Mouse (Mus musculus): ENCODE results near the gene Poc1b.

DNA sequence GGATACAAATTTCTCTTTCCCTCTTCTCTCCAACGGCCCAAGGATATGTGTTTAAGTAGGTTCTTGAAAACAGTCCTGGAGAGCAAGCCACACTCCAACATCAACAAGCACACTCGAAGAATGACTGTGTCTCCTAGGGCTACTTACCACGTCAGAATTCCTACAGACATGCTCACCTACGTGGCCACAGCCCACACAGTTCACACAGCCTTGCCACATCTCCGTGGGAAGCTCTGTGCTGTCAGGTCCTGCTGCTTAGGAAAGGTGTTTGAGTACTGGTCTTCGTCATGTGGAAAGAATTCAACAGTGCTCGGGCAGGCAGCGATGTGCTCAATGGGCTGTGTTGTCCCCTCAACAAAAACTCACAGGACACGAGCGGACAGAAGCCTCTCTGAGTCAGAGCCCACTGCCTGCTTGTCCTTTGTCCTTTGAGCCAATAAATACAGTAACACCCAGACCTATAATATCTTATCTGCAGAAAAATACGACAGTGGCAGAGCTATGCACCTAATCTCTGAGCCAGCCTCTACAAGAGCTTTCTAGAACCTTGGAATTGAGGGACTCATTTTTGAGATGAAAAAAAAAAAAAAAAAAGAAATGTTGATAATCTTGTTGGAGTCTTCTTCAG lies 130.5 kb downstream of the Poc1b start:
- TF ChIP-seq POLR2A (IDR thresholded peaks at IDR 0.05; ENCODE audit: insufficient read length, low read depth) = no peak
- TF ChIP-seq USF1 (IDR thresholded peaks at IDR 0.05; ENCODE audit: low read depth) = no peak
- no peak for TF ChIP-seq MYOG (IDR thresholded peaks at IDR 0.05; ENCODE audit: control insufficient read depth in 1 of 3, insufficient read depth in 1 of 3, insufficient read length in 2 of 3, low read depth in 2 of 3)
- no peak for TF ChIP-seq REST (IDR thresholded peaks at IDR 0.05; ENCODE audit: insufficient read depth, insufficient read length)
- TF ChIP-seq POLR2AphosphoS2 (IDR thresholded peaks at IDR 0.05; ENCODE audit: insufficient read length, low read depth) = no peak
- no peak for TF ChIP-seq MAX (IDR thresholded peaks at IDR 0.05; ENCODE audit: low read depth)
- no peak for TF ChIP-seq TCF3 (IDR thresholded peaks at IDR 0.05; ENCODE audit: insufficient read length, low read depth)
- TF ChIP-seq TCF12 (IDR thresholded peaks at IDR 0.05; ENCODE audit: insufficient read depth, poor library complexity, severe bottlenecking) = no peak
- no peak for TF ChIP-seq E2F4 (IDR thresholded peaks at IDR 0.05; ENCODE audit: insufficient read depth)
- no peak for TF ChIP-seq CEBPB (IDR thresholded peaks at IDR 0.05; ENCODE audit: insufficient read depth, poor library complexity, severe bottlenecking)
- TF ChIP-seq MYOD1 (IDR thresholded peaks at IDR 0.05; ENCODE audit: control insufficient read depth in 1 of 3, insufficient read length in 2 of 3, low read depth in 2 of 3) = no peak

Measured in myocyte (in vitro differentiated cells).